22 mouse cellular contexts compared by ENCODE assay signal in genomic region chr3:133215198-133215819, GRCm38 (mm10). TPM values are rescaled to one million over a fixed set of nuclear protein-coding genes. Genes with fewer than 3 reads are reported as not detected.
DNase-seq lines count a peak whose midpoint lies in the region; ATAC-seq and TF ChIP-seq lines count a peak whose summit lies in the region.
"Had no signal": no experiment of that assay in that cellular context is flagged by ENCODE, and none has a peak within 500 bp of the region (broad histone marks: within the 10 kb centered on the region; RNA-seq: fewer than 3 reads in every experiment).

No protein-coding gene starts in this region.

- no peak overlapping the region for H3K9ac ChIP-seq in lung, embryonic 14.5 days
- H3K9ac ChIP-seq: forebrain, embryonic 13.5 days; forebrain, postnatal 0 days; heart, embryonic 12.5 days; hindbrain, embryonic 14.5 days had no signal

- no peaks in the 10 kb centered on the region for H3K79me2 ChIP-seq in C2C12 (ENCODE audit: control insufficient read depth, insufficient read depth)

- no peak for DNase-seq in lung, embryonic 14.5 days
- no peak for DNase-seq in lung, adult 18-20 months
- no peak for DNase-seq in thymus, adult 2 months
- DNase-seq in thymus, adult 18-20 months = no peak
- DNase-seq: adrenal gland, postnatal 10 days; cerebellum, adult 11-12 months; cerebellum, adult 9-10 months; cerebellum, postnatal 36 days; forebrain, postnatal 0 days; gastrocnemius, postnatal 14 days had no signal

- H3K9me3 ChIP-seq in lung, embryonic 14.5 days (ENCODE audit: low read depth, low read length) = no peaks in the 10 kb centered on the region
- H3K9me3 ChIP-seq: embryonic facial prominence, embryonic 10.5 days; forebrain, embryonic 13.5 days; G1E; heart, embryonic 12.5 days; hindbrain, embryonic 10.5 days had no signal

- no peak overlapping the region for H3K27ac ChIP-seq in lung, embryonic 14.5 days (ENCODE audit: low read depth)
- no peak overlapping the region for H3K27ac ChIP-seq in thymus, adult 2 months (ENCODE audit: control insufficient read depth, insufficient read depth, low read length)
- H3K27ac ChIP-seq: embryonic facial prominence, embryonic 10.5 days; forebrain, embryonic 13.5 days; hindbrain, embryonic 10.5 days; hindbrain, embryonic 14.5 days had no signal

- no peak overlapping the region for H3K4me2 ChIP-seq in lung, embryonic 14.5 days
- H3K4me2 ChIP-seq: forebrain, embryonic 13.5 days; heart, embryonic 12.5 days; hindbrain, embryonic 14.5 days had no signal

- H3ac ChIP-seq in C2C12 (ENCODE audit: control insufficient read depth, insufficient read length, low read depth) = no peak overlapping the region

- H3K4me1 ChIP-seq in lung, embryonic 14.5 days (ENCODE audit: insufficient read depth) = no peaks in the 10 kb centered on the region
- no peaks in the 10 kb centered on the region for H3K4me1 ChIP-seq in thymus, adult 2 months (replicated peaks; ENCODE audit: control insufficient read depth, insufficient read depth, low read length)
- H3K4me1 ChIP-seq: embryonic facial prominence, embryonic 10.5 days; forebrain, embryonic 13.5 days; heart, embryonic 12.5 days; hindbrain, embryonic 10.5 days had no signal

- H3K36me3 ChIP-seq in lung, embryonic 14.5 days (ENCODE audit: insufficient read depth) = no peaks in the 10 kb centered on the region
- no peaks in the 10 kb centered on the region for H3K36me3 ChIP-seq in C2C12 (ENCODE audit: control insufficient read depth, insufficient read depth)
- H3K36me3 ChIP-seq in thymus, adult 2 months (ENCODE audit: control insufficient read depth, insufficient read depth, low read length) = no peaks in the 10 kb centered on the region
- H3K36me3 ChIP-seq: embryonic facial prominence, embryonic 10.5 days; G1E; heart, embryonic 12.5 days; hindbrain, embryonic 10.5 days had no signal

- TF ChIP-seq CTCF in lung, embryonic 14.5 days (IDR thresholded peaks at IDR 0.05; ENCODE audit: low read depth) = no peak
- TF ChIP-seq CTCF in C2C12 (IDR thresholded peaks at IDR 0.05; ENCODE audit: control insufficient read depth, insufficient read depth, insufficient read length) = no peak
- no peak for TF ChIP-seq CTCF in thymus, adult 2 months (IDR thresholded peaks at IDR 0.05; ENCODE audit: borderline replicate concordance, control insufficient read depth, extremely low read depth, insufficient read depth, low read length, poor library complexity)

- no peaks in the 10 kb centered on the region for H3K27me3 ChIP-seq in lung, embryonic 14.5 days (ENCODE audit: insufficient read depth, low read length)
- no peaks in the 10 kb centered on the region for H3K27me3 ChIP-seq in C2C12 (ENCODE audit: control insufficient read depth, insufficient read depth, insufficient read length)
- H3K27me3 ChIP-seq in thymus, adult 2 months (ENCODE audit: control insufficient read depth, insufficient read depth, low read length) = no peaks in the 10 kb centered on the region
- H3K27me3 ChIP-seq: forebrain, embryonic 13.5 days; heart, embryonic 12.5 days had no signal

- no peak overlapping the region for H3K4me3 ChIP-seq in lung, embryonic 14.5 days (ENCODE audit: low read depth, low read length)
- no peak overlapping the region for H3K4me3 ChIP-seq in C2C12 (ENCODE audit: insufficient read depth, poor library complexity, severe bottlenecking)
- no peak overlapping the region for H3K4me3 ChIP-seq in thymus, adult 2 months (ENCODE audit: control insufficient read depth, insufficient read depth, low read length)
- H3K4me3 ChIP-seq: embryonic facial prominence, embryonic 10.5 days; forebrain, embryonic 13.5 days; heart, embryonic 12.5 days; hindbrain, embryonic 10.5 days had no signal

- 78% methylated on average over 5 of the region's 5 CpGs for WGBS in lung, embryonic 14.5 days
- 88% methylated on average over 5 of the region's 5 CpGs for WGBS in thymus, adult 2 months

- 0 out of 2 replicates have a peak, but pooled peaks have one; percentile 22 for ATAC-seq in lung, embryonic 14.5 days (ENCODE audit: insufficient read depth)
- ATAC-seq in granulocyte monocyte progenitor cell, adult 5-6 weeks (replicated peaks; ENCODE audit: poor library complexity, severe bottlenecking) = peak; percentile 94
- ATAC-seq in megakaryocyte progenitor cell, adult 5-6 weeks (replicated peaks; ENCODE audit: poor library complexity) = peak; percentile 91
- ATAC-seq: CD4-positive, CD25-positive, alpha-beta regulatory T cell, adult 4 months; forebrain, embryonic 13.5 days; forebrain, postnatal 0 days had no signal

- no peaks in the 10 kb centered on the region for H3K79me3 ChIP-seq in C2C12 (ENCODE audit: low read depth)

- TF ChIP-seq POLR2A in thymus, adult 2 months (IDR thresholded peaks at IDR 0.05; ENCODE audit: control insufficient read depth, extremely low read depth, insufficient read depth, low read length, poor library complexity) = no peak

TF ChIP-seq in C2C12, 6 proteins besides CTCF, POLR2A, EP300 and RAD21:
- TF ChIP-seq CEBPB (IDR thresholded peaks at IDR 0.05; ENCODE audit: low read depth) = peak; percentile 34
- no peak for TF ChIP-seq FOSL1 (IDR thresholded peaks at IDR 0.05; ENCODE audit: insufficient read depth, low read length, poor library complexity, severe bottlenecking)

RNA-seq across cellular contexts. Expression of gene Arhgef38, which starts 19.4 kb away (rescaled TPM):
- 0.89 and 1.1 TPM in 2 replicates for polyA plus RNA-seq in lung, embryonic 14.5 days (2014; fragmentation: Nextera tagmentation; extraction: Ambion mirVana)
- polyA plus RNA-seq in C2C12 (2012; fragmentation: generic; extraction: Trizol) = not detected
- not detected in 2 replicates for total RNA-seq in granulocyte monocyte progenitor cell, adult 5-6 weeks (2014; fragmentation: Nextera tagmentation)
- not detected in 2 replicates for total RNA-seq in granulocyte monocyte progenitor cell, adult 5-6 weeks (2017)
- total RNA-seq in megakaryocyte progenitor cell, adult 5-6 weeks (2015) = not detected in 2 replicates
- not detected in 2 replicates for total RNA-seq in megakaryocyte progenitor cell, adult 5-6 weeks (2017)
- 0.19 TPM in 1 of 2 replicates, not detected in the other for polyA plus RNA-seq in thymus, adult 2 months (2012; rRNA removed)
- total RNA-seq: adrenal gland, postnatal 10 days; gastrocnemius, adult 18-20 months; gastrocnemius, postnatal 14 days; heart, postnatal 25 days had no signal
- polyA plus RNA-seq: CD4-positive, CD25-positive, alpha-beta regulatory T cell, adult 4 months; forebrain, embryonic 13.5 days; G1E; heart, embryonic 12.5 days had no signal

Comparison
In these comparisons a context has a peak if more than half of its experiments do, and no peak if none do; other contexts are left out.
1. ATAC-seq: peak in every context shown above with its lines; median percentile 94 in granulocyte monocyte progenitor cell, adult 5-6 weeks; 91 in megakaryocyte progenitor cell, adult 5-6 weeks; 22 in lung, embryonic 14.5 days.